Mouse (Mus musculus): ENCODE measurements around the gene Olfr318.
"Not testable (repeated sequence)": the region's sequence is repeated elsewhere in the genome, so short reads cannot be mapped to it uniquely, and the experiment has no call there.

Gene Olfr318

GRCm38 (mm10) chr11:58723914-58724313 is at the start of gene Olfr318:
Gene Olfr318 (minus strand): TSS chr11:58724014.
- POLR2A ChIA-PET = no interaction called here
- CTCF ChIA-PET = interaction anchor here in 1 of 4 experiments (0.6 kb wide), 1 partner anchor 43 kb away, joined by 3 read pairs; the partner anchor contains the start of gene Olfr320

GRCm38 (mm10) chr11:58772888-58773287 is 49.1 kb upstream of the Olfr318 start, which contains the start of gene Olfr315:
Gene Olfr315 (plus strand): TSS chr11:58773188.
- ChIA-PET POLR2A (no interaction called here), CTCF (no interaction called here)

- POLR2A ChIA-PET = no interaction called here
- CTCF ChIA-PET = no interaction called here
These were observed 28.6 kb upstream of the Olfr318 start, which contains the start of gene Olfr316 for GRCm38 (mm10) chr11:58752434-58752833. Gene Olfr316 (plus strand): TSS chr11:58752734.

- CTCF ChIA-PET = interaction anchor here in 1 of 4 experiments (0.6 kb wide), 1 partner anchor 348 kb away, joined by 4 read pairs; no protein-coding TSS in a partner anchor
- POLR2A ChIA-PET = interaction anchor here in 2 of 4 experiments (0.6 to 1.0 kb wide), 3 partner anchors 33 to 449 kb away, joined by 3 read pairs; no protein-coding TSS in a partner anchor
These were observed 27.3 kb upstream of the Olfr318 start for GRCm38 (mm10) chr11:58751096-58751495.

GRCm38 (mm10) chr11:58738792-58739262 is 15.0 kb upstream of the Olfr318 start, which contains the start of gene Olfr317:
Gene Olfr317 (minus strand): TSS chr11:58739212.
- POLR2A ChIA-PET = interaction anchor here in 1 of 4 experiments (0.5 kb wide), 1 partner anchor 536 kb away, joined by 4 read pairs; no protein-coding TSS in a partner anchor
- CTCF ChIA-PET = no interaction called here

- ChIA-PET POLR2A (no interaction called here), CTCF (no interaction called here)
These were observed 9.6 kb upstream of the Olfr318 start for GRCm38 (mm10) chr11:58733372-58733771.

- ChIA-PET POLR2A (interaction anchor here in 1 of 4 experiments (0.7 kb wide), 1 partner anchor 73 kb away, joined by 3 read pairs; the partner anchor contains the start of gene Fam183b), CTCF (interaction anchor here in 1 of 4 experiments (0.6 kb wide), 1 partner anchor 77 kb away, joined by 5 read pairs; no protein-coding TSS in a partner anchor)
These were observed 4.3 kb upstream of the Olfr318 start for GRCm38 (mm10) chr11:58727896-58728650.

GRCm38 (mm10) chr11:58719701-58720100 is 4.1 kb downstream of the Olfr318 start:
- POLR2A ChIA-PET = no interaction called here

GRCm38 (mm10) chr11:58717723-58718122 is 6.1 kb downstream of the Olfr318 start:
- CTCF ChIA-PET, POLR2A ChIA-PET: not testable (repeated sequence)

More at GRCm38 (mm10) chr11:58719701-58720100, 4.1 kb downstream of the Olfr318 start:
- CTCF ChIA-PET = no interaction called here

GRCm38 (mm10) chr11:58709086-58709485 is 14.7 kb downstream of the Olfr318 start:
- POLR2A ChIA-PET = no interaction called here
- CTCF ChIA-PET = no interaction called here

- POLR2A ChIA-PET = no interaction called here
- CTCF ChIA-PET = no interaction called here
These were observed 25.0 kb downstream of the Olfr318 start, which contains the start of gene Olfr319 for GRCm38 (mm10) chr11:58698862-58699261. Gene Olfr319 (plus strand): TSS chr11:58699162.

GRCm38 (mm10) chr11:58680799-58681198 is 43.0 kb downstream of the Olfr318 start, which contains the start of gene Olfr320:
Gene Olfr320 (plus strand): TSS chr11:58681099.
- CTCF ChIA-PET = interaction anchor here in 1 of 4 experiments (0.6 kb wide), 1 partner anchor 43 kb away, joined by 3 read pairs; no protein-coding TSS in a partner anchor

GRCm38 (mm10) chr11:58671825-58672224 is 52.0 kb downstream of the Olfr318 start:
- ChIA-PET CTCF (interaction anchor here in 1 of 4 experiments (0.5 to 0.7 kb wide), 2 partner anchors 319 to 417 kb away, joined by 3 read pairs; no protein-coding TSS in a partner anchor), POLR2A (interaction anchor here in 1 of 4 experiments (0.6 kb wide), 1 partner anchor 1230 kb away, joined by 3 read pairs; no protein-coding TSS in a partner anchor)

More at GRCm38 (mm10) chr11:58680799-58681198, 43.0 kb downstream of the Olfr318 start, which contains the start of gene Olfr320:
- POLR2A ChIA-PET = no interaction called here

GRCm38 (mm10) chr11:58669252-58669651 is 54.6 kb downstream of the Olfr318 start:
- ChIA-PET POLR2A (no interaction called here), CTCF (interaction anchor here in 2 of 4 experiments (0.6 to 1.8 kb wide), 4 partner anchors 23 to 425 kb away, joined by 3 to 6 read pairs (median 4); no protein-coding TSS in a partner anchor)
